Mouse (Mus musculus): ENCODE data around the gene Snx10. TPM values are rescaled to one million over a fixed set of nuclear protein-coding genes. Genes with fewer than 3 reads are reported as not detected.
"Not testable (repeated sequence)": the region's sequence is repeated elsewhere in the genome, so short reads cannot be mapped to it uniquely, and the experiment has no call there.

Gene Snx10
- total RNA-seq (2018; cell fraction: chromatin; rRNA removed) = 100 to 1,000 TPM in 23 of 26 experiments, 10 to 100 TPM in 3; 73.8 to 511 (median 250) TPM
- 100 to 1,000 TPM in 17 of 26 experiments, 10 to 100 TPM in 9; 73.4 to 231 (median 154) TPM for total RNA-seq (2018; cell fraction: cytosol; rRNA removed)
- 100 to 1,000 TPM in 25 of 26 experiments, 10 to 100 TPM in 1; 84.6 to 517 (median 229) TPM for total RNA-seq (2018; cell fraction: nucleus; rRNA removed)
- 66.2 to 91.7 TPM (median 66.3 TPM) in 3 replicates for polyA plus RNA-seq (2018)

- no peaks in the 10 kb centered on the region for H3K36me3 ChIP-seq (ENCODE audit: inconsistent target)
- peak within 1 kb of the TSS; percentile 75 for H3K4me3 ChIP-seq (ENCODE audit: inconsistent target)
- WGBS (ENCODE audit: missing documents) = under 1% methylated on average over 38 of the region's 47 CpGs
- peak within 1 kb of the TSS; percentile 81 for H3K27ac ChIP-seq
- peaks cover 40% of the 10 kb centered on the region for H3K79me2 ChIP-seq (ENCODE audit: inconsistent target)
Observed at GRCm38 (mm10) chr6:51523807-51524320, at the start of gene Snx10. Gene Snx10, plus strand, starts transcription at chr6:51523901.

DNA sequence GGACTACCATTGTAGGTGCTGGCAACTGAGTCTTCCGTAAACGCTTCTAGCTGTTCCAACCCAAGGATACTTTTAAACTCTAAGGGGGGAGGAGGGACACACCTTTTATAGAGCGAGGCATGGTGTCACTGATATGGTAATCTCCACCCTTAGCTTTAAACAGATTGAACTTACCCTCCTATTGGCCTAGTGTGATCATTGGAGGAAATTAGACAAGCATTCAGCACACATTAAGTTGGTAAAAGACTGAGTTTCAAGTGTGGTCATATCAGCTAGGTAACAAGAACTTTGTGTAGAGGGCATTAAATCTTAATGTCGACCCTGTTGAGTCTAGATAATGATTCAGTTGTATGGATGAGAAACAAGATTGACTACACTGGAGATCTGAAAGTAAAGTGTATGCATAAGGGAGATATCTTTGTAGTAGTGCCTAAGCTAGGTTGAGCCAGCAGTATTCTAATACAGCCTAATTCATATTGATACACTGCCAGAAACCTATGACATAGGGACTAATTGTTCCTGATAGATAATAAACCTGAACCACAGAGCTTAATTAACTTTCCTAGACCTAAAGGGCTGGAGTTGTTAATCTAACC is 44.5 kb upstream of the Snx10 start:
- WGBS (ENCODE audit: missing documents) = 86% methylated on average over 4 of the region's 4 CpGs
- no peak overlapping the region for H3K4me3 ChIP-seq (ENCODE audit: inconsistent target)
- H3K27ac ChIP-seq = no peak overlapping the region
- peaks cover 48% of the 10 kb centered on the region for H3K36me3 ChIP-seq (ENCODE audit: inconsistent target)
- H3K79me2 ChIP-seq (ENCODE audit: inconsistent target) = peaks cover 38% of the 10 kb centered on the region

DNA sequence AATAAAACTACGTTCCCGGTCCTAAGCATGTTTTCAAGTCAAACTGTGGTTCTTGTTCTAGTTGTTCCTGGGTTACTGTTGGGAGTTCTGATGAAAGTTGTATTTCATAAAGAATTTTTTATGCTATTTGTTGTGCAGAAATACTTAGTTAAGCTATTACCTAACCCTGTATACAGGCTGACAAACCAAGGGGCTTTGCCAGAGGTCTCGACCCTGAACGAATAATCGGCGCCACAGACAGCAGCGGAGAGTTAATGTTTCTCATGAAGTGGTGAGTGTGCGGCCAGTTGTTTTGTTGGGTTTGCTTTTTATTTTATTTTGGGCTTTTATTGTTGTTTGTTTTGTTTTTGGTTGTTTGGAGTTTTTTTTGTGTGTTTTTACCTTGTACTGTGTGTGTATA is 42.2 kb upstream of the Snx10 start:
- H3K36me3 ChIP-seq (ENCODE audit: inconsistent target) = peaks cover 37% of the 10 kb centered on the region
- H3K79me2 ChIP-seq (ENCODE audit: inconsistent target) = peaks cover 15% of the 10 kb centered on the region
- H3K27ac ChIP-seq = no peak overlapping the region
- WGBS (ENCODE audit: missing documents) = 95% methylated on average over 8 of the region's 8 CpGs
- no peak overlapping the region for H3K4me3 ChIP-seq (ENCODE audit: inconsistent target)

DNA sequence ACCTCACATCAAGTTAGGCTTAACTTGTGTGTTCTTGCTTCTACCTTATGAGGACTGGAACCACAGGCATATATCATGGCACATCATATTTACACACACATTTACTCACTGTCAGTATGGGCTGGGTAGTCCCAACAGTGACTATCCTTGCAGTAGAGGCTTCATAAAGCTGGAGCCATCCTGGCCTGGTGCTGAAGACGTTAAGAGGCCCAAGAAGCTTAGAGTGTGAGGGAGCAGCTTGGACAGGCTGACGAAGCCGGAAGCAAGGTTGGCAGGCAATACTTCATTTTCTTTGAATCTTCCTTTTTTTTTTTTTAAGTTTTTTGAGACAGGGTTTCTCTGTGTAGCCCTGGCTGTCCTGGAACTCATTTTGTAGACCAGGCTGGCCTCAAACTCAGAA is 39.8 kb upstream of the Snx10 start:
- Histone ChIP-seq H3K4me3 (ENCODE audit: inconsistent target) (no peak overlapping the region), H3K27ac (no peak overlapping the region), H3K79me2 (ENCODE audit: inconsistent target) (no peaks in the 10 kb centered on the region), H3K36me3 (ENCODE audit: inconsistent target) (peaks cover 32% of the 10 kb centered on the region)
- WGBS (ENCODE audit: missing documents) = 100% methylated on average over 3 of the region's 3 CpGs

GRCm38 (mm10) chr6:51484556-51484955 is 39.1 kb upstream of the Snx10 start:
- not testable (repeated sequence) for H3K27ac ChIP-seq; H3K79me2 ChIP-seq (ENCODE audit: inconsistent target); H3K4me3 ChIP-seq (ENCODE audit: inconsistent target)
- H3K36me3 ChIP-seq (ENCODE audit: inconsistent target) = peaks cover 26% of the 10 kb centered on the region; the same call in 1 of the 2 replicates
- WGBS (ENCODE audit: missing documents) = 97% methylated on average over 4 of the region's 8 CpGs

DNA sequence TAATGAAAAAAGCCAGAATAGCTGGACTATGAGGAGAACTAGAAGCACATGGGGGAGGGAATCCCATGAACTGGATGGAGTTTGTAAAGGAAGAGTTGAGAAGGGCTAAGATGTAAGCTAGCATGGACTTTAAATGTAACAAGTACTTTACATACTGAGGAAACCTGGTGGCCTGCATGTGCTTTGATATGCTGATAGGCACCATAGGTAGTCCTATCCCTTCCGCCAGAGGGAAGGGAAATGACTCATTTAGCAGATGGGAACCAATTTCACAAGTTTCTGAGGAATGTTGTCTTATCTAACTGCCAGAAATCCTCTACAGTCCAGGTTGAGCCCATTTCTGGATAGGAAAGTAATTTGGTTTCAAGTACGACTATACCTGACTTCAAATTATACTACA is 38.1 kb upstream of the Snx10 start:
- H3K27ac ChIP-seq = no peak overlapping the region
- no peaks in the 10 kb centered on the region for H3K79me2 ChIP-seq (ENCODE audit: inconsistent target)
- peaks cover 16% of the 10 kb centered on the region; the same call in 1 of the 2 replicates for H3K36me3 ChIP-seq (ENCODE audit: inconsistent target)
- WGBS (ENCODE audit: missing documents) = 95% methylated on average over 2 of the region's 2 CpGs
- no peak overlapping the region for H3K4me3 ChIP-seq (ENCODE audit: inconsistent target)

GRCm38 (mm10) chr6:51486076-51486710 is 37.5 kb upstream of the Snx10 start:
- H3K79me2 ChIP-seq (ENCODE audit: inconsistent target) = no peaks in the 10 kb centered on the region
- 74% methylated on average over 7 of the region's 7 CpGs for WGBS (ENCODE audit: missing documents)
- H3K36me3 ChIP-seq (ENCODE audit: inconsistent target) = peaks cover 11% of the 10 kb centered on the region; the same call in 1 of the 2 replicates
- H3K27ac ChIP-seq = no peak overlapping the region
- no peak overlapping the region for H3K4me3 ChIP-seq (ENCODE audit: inconsistent target)

DNA sequence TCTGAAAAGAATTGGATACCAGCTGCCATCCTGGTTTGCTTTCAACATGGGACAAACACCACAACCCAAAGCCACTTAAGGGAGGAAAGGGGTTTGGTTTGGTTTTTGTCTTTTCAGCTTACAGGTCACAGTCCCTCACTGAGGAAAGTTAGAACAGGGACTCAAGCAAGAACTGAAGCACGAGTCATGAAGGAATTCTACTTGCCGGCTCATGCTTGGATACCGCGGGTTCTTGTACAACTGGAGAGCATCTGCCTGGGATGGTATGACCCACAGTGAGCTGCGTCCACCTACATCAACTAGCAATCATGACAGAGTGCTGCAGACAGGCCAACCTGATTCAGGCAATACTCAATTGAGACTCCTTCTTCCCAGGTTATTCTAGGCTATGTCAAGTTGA is 37.0 kb upstream of the Snx10 start:
- Histone ChIP-seq H3K27ac (no peak overlapping the region), H3K79me2 (ENCODE audit: inconsistent target) (no peaks in the 10 kb centered on the region), H3K36me3 (ENCODE audit: inconsistent target) (peaks cover 9% of the 10 kb centered on the region; the same call in 1 of the 2 replicates), H3K4me3 (ENCODE audit: inconsistent target) (no peak overlapping the region)
- 99% methylated on average over 5 of the region's 5 CpGs for WGBS (ENCODE audit: missing documents)

DNA sequence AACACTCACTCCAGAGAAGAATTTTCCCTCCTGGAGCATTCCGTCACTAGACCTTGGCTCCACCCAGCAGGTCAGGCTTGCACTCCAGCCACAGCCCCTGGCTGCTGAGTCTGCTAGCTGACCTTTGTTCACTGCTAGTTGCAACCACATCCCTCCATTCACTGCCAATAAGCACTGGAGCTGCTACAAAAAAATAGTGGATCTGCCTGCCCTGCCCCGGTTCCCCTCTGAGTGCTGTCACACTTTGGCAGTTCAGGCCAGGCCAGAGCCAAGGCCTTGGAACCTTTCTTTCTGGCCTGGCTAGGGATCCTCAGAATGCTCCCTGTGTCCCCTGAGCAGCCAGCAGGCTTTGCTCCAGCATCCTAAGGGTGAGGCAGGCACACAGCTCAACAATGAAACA is 33.9 kb upstream of the Snx10 start:
- Histone ChIP-seq H3K4me3 (ENCODE audit: inconsistent target) (no peak overlapping the region), H3K79me2 (ENCODE audit: inconsistent target) (no peaks in the 10 kb centered on the region), H3K36me3 (ENCODE audit: inconsistent target) (no peaks in the 10 kb centered on the region), H3K27ac (no peak overlapping the region)
- WGBS (ENCODE audit: missing documents) = 100% methylated on average over 2 of the region's 2 CpGs

DNA sequence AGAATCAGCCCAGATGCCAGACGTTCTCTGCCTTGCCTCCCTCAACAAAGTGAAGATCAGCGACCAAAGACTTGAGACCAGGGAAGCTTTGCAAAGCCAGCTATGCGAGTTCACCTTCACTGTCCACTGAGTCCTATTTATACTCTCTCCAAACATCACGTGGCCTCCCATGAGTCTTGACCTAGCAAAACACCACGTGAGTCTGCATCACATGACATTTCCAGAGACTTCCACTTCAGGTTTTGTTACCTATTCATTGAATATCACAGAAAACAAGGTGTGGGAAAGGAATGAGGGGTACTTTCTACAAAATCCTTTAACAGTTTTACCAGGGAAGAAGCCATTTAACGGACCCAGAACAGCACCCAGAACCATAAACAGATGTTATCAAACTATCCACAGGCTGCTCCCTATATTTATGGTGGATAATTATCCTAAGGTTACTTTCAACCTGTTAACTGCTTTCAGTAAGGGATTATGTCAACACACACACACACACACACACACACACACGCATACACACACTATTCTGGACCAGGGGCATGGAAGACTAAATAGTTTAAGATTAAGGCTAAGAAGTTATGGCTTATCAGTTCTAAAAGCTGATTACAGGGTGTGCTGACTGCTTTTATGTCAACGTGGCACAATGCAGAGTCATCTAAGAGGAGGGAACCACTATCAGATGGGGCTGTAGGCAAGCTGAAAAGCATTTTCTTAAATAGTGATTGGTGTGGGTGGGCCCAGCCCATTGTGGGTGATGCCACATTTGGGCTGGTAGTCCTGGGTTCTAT is 26.2 kb upstream of the Snx10 start:
- H3K27ac ChIP-seq = no peak overlapping the region
- H3K36me3 ChIP-seq (ENCODE audit: inconsistent target) = no peaks in the 10 kb centered on the region
- WGBS (ENCODE audit: missing documents) = 87% methylated on average over 8 of the region's 8 CpGs
- no peak overlapping the region for H3K4me3 ChIP-seq (ENCODE audit: inconsistent target)
- no peaks in the 10 kb centered on the region for H3K79me2 ChIP-seq (ENCODE audit: inconsistent target)

DNA sequence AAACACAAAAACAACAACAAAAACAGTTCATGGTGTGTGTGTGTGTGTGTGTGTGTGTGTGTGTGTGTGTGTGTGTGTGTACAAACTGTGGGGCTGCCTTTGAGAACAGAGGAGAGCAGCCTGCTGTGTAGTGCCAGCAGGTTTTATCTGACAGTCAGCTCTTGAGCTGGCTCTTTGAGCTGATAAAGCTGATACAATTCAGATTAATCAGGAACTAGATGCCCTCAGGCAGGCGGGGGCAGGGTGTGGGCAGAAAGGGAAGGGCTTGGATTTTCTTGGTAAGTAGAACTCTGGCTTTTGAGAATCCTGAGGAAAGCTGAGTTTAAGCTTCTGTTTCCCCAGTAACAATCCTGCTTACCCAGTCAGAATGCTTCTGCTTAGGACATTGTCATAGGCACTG is 18.0 kb upstream of the Snx10 start:
- Histone ChIP-seq H3K36me3 (ENCODE audit: inconsistent target) (no peaks in the 10 kb centered on the region), H3K4me3 (ENCODE audit: inconsistent target) (no peak overlapping the region), H3K79me2 (ENCODE audit: inconsistent target) (no peaks in the 10 kb centered on the region), H3K27ac (no peak overlapping the region)
- WGBS (ENCODE audit: missing documents) = 85% methylated on average over 1 of the region's 1 CpGs

DNA sequence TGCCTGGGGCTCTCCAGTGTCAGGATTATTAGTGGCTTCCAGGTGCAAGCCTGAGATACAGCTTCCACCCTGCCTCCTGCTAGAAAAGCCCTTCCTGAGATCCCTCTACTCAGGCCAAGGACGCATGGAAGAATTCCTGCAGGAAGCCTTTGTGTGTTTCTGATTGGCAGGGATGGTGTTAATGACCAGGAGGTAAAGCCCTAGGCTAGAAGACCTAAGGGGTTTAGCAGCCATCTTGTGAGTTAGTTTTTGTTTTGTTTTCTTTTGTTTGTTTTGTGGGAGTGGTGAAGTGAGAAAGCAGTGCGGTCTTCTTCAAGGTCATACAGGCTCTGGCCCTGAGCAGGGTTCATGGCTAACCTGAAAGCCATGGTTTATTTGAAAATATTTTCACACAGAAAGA is 16.1 kb upstream of the Snx10 start:
- H3K27ac ChIP-seq = no peak overlapping the region
- 96% methylated on average over 2 of the region's 2 CpGs for WGBS (ENCODE audit: missing documents)
- H3K36me3 ChIP-seq (ENCODE audit: inconsistent target) = no peaks in the 10 kb centered on the region

GRCm38 (mm10) chr6:51508750-51509648 is 14.7 kb upstream of the Snx10 start:
- Histone ChIP-seq H3K27ac (no peak overlapping the region), H3K36me3 (ENCODE audit: inconsistent target) (no peaks in the 10 kb centered on the region), H3K79me2 (ENCODE audit: inconsistent target) (no peaks in the 10 kb centered on the region), H3K4me3 (ENCODE audit: inconsistent target) (no peak overlapping the region)
- 17% methylated on average over 18 of the region's 18 CpGs for WGBS (ENCODE audit: missing documents)

More for the DNA sequence above, 16.1 kb upstream of the Snx10 start:
- no peaks in the 10 kb centered on the region for H3K79me2 ChIP-seq (ENCODE audit: inconsistent target)
- H3K4me3 ChIP-seq (ENCODE audit: inconsistent target) = no peak overlapping the region

GRCm38 (mm10) chr6:51510094-51510493 is 13.6 kb upstream of the Snx10 start:
- Histone ChIP-seq H3K4me3 (ENCODE audit: inconsistent target) (no peak overlapping the region), H3K36me3 (ENCODE audit: inconsistent target) (no peaks in the 10 kb centered on the region), H3K79me2 (ENCODE audit: inconsistent target) (no peaks in the 10 kb centered on the region), H3K27ac (no peak overlapping the region)
- 16% methylated on average over 5 of the region's 5 CpGs for WGBS (ENCODE audit: missing documents)

Data from macrophage (primary cell).